Mouse (Mus musculus) testis, adult 2 months (tissue): ENCODE measurements around the gene Vps8.

Source experiments
- CTCF ChIP-seq: fragments of 200-500 bp; IDR thresholded peaks from 2 replicates; pipeline ENCODE4 v1.5.1; 2012; ENCODE audit warnings: low read depth, mild to moderate bottlenecking, inconsistent platforms, low read length, moderate library complexity; ENCODE audit not compliant: control insufficient read depth, insufficient read depth, insufficient replicate concordance
- POLR2A ChIP-seq: fragments of 200-500 bp; IDR thresholded peaks from 2 replicates; pipeline ENCODE4 v1.6.1; 2012; ENCODE audit warnings: low read depth, mild to moderate bottlenecking, inconsistent platforms, low read length, moderate library complexity; ENCODE audit not compliant: control insufficient read depth

- TF ChIP-seq CTCF (no peak), POLR2A (no peak)
These were observed 119.6 kb downstream of the Vps8 start for GRCm38 (mm10) chr16:21542559-21542958.
